Mouse (Mus musculus) frontal cortex, adult (tissue): ENCODE data around the gene Hivep2.

ENCODE experiments used
- ATAC-seq: cut with Nextera tagmentation; 2 replicates; pipeline ENCODE4 v1.9.2; 2017; ENCODE audit warnings: mild to moderate bottlenecking, moderate library complexity, mixed read lengths; ENCODE audit not compliant: low TSS enrichment

The Hivep2 gene

GRCm38 (mm10) chr10:14144840-14145239, 179.0 kb downstream of the Hivep2 start:
- ATAC-seq = no peak

- no peak for ATAC-seq
Observed at GRCm38 (mm10) chr10:14164829-14165228, 199.0 kb downstream of the Hivep2 start.

GRCm38 (mm10) chr10:14168197-14168844, 202.4 kb downstream of the Hivep2 start:
- ATAC-seq = no peak

DNA sequence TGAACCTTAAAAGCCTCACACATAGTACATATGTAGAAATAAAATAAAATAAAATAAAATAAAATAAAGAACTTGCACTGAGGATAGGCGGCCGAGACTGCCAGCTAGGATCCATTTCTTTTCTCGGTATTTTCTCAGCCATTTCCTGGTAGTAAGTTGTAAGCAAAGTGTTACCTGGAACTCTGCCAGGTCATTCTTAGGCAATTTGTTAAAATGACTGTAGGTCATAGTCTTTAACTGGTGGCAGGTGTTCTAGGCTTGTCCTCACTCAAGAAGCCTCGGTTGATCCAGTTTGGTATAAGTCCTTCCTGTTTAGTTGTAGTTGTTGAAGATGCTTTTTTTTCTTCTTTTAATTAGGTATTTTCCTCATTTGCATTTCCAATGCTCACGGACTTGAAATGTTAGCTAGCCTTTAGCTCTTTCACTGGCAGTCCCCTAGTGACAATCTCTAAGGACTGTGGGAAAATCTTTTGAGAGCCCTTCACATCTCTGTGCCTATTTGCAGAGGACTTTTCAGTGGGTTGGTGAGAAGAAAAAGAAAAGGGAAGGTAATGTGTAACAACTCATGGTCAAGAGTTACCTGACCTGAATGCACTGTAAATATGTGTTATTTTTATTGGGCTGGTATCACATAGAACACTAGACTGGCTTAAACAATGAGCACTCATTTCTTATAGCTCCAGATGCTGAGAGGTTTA, 203.1 kb downstream of the Hivep2 start:
- ATAC-seq = no peak

- no peak for ATAC-seq
Observed at GRCm38 (mm10) chr10:14174124-14174523, 208.2 kb downstream of the Hivep2 start.

GRCm38 (mm10) chr10:14179424-14180339, 213.8 kb downstream of the Hivep2 start:
- ATAC-seq = peak; percentile 86

GRCm38 (mm10) chr10:14186352-14186976, 220.6 kb downstream of the Hivep2 start:
- no peak for ATAC-seq

DNA sequence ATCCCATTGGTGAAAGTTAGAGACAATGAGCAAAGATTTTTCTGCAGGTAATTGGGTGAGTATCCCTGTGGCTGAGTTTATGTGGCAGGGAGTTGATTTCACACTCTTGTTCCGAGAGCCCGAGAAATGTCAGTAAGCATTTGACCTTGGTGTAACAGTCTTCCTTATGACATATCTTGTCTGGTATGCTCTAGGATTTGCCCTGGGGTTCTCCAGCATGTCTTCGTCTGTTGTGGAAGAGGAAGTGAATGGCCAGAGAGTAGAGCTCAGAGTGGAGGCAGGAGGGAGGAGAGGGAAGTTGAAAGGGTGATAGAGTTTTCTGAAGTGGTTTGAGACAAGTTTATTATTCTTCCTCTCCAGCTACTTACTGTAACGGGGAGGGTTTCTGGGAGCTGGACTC, 223.2 kb downstream of the Hivep2 start:
- ATAC-seq = no peak

DNA sequence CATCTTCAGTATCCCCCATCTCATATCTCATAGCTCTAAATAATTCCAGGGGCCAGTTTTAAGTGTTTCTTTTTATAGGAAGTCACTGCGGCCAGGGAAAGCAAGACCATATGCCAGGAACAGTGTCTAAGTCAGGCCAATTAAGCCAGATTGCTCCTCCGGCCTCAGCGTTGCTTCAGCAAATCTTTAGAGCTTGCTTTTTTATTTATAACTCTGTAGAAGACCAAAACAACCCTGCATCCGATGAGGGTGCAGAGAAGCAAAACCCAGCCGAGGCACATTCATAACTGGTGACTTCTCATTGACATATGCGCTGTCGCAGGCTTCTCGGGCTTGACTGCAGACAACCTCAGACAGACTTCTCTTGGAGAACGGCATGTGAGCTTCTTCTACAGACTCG, 225.3 kb downstream of the Hivep2 start:
- no peak for ATAC-seq

- no peak for ATAC-seq
Observed at GRCm38 (mm10) chr10:14192156-14192555, 226.3 kb downstream of the Hivep2 start.

GRCm38 (mm10) chr10:14193702-14194101, 227.8 kb downstream of the Hivep2 start:
- peak; percentile 51 for ATAC-seq

GRCm38 (mm10) chr10:14195778-14196650, 230.1 kb downstream of the Hivep2 start:
- ATAC-seq = peak; percentile 73

DNA sequence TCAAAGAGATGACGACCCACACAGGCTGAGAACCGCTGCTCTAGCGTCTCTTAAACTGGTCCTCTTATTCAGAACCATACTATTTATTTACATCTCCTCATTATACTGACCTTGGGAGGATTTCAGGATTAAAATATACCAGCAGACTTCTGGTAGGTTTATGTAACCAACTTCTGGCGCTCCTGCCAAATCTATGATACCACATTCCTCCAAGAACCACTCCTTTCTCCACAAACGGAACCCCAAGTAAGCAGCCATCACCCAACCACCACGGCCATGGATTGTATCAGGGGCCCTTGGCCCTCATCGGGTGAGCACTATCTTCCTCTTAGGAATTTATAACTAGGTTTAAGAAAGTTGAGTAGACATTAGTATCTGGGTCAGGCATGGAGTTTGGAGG, 230.9 kb downstream of the Hivep2 start:
- peak; percentile 48 for ATAC-seq

DNA sequence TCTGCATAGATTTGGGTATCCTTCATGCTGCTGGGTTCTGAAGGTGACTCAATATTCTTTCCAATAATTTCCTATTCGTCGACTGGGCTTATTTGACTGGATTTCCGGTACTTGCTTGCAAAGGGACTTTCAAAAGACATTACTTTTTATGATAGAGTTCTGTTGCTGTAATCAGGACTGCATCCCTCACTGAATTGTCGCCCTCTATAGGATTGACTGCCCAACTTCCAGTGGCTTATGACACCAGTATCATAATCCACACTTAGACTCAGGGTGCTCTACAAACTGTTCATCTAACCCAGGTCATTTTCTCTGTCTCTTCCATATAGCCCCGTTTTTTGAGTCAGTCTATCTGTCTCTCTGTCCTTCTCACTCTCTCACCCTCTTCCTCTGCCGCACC, 231.4 kb downstream of the Hivep2 start:
- no peak for ATAC-seq

GRCm38 (mm10) chr10:14199332-14199731, 233.5 kb downstream of the Hivep2 start:
- ATAC-seq = no peak

- no peak for ATAC-seq
Observed at GRCm38 (mm10) chr10:14200310-14200709, 234.4 kb downstream of the Hivep2 start.
